Mouse (Mus musculus): ENCODE measurements around the gene 1700024B05Rik. TPM values are rescaled to one million over a fixed set of nuclear protein-coding genes. Genes with fewer than 3 reads are reported as not detected.
"Not testable (repeated sequence)": the region's sequence is repeated elsewhere in the genome, so short reads cannot be mapped to it uniquely, and the experiment has no call there.

The 1700024B05Rik gene
- total RNA-seq (2021), result not detected
- long read RNA-seq, experiment 1, result 0 reads
- long read RNA-seq, experiment 2, result 0 reads

GRCm38 (mm10) chr14:41943695-41944094 is at the start of gene 1700024B05Rik:
Gene 1700024B05Rik (plus strand): TSS chr14:41943995.
- DNase-seq (ENCODE audit: low spot score in 2 of 2), result not testable (repeated sequence)

DNA sequence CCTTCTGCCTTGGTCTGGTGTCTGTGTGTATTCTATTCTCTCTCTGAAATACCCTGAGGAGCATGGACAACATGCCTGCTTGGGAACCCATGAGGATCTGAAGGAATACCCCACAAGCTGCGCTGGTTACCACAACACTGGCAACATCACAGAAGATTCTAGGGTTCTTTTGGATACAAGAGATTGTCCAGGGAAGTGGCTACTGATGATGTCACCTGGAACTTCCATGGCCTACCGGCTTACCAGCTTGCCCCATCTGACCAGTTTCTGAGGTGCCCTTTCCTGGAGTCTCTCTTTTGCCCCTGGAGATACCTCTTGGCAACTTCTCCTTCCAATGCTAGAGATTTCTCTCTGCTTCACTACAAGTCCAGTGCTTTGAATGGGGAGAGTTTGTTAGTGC is 36.6 kb upstream of the 1700024B05Rik start, which contains the start of gene Gm7980:
Gene Gm7980, minus strand, starts transcription at position 101 of the 400 bp plus-strand sequence.
- not testable (repeated sequence) for DNase-seq (ENCODE audit: low spot score in 2 of 2)

GRCm38 (mm10) chr14:41924649-41925048 is 19.1 kb upstream of the 1700024B05Rik start, which contains the start of gene 1700049E17Rik1:
Gene 1700049E17Rik1 (plus strand): TSS chr14:41924949.
- DNase-seq (ENCODE audit: low spot score in 2 of 2), result not testable (repeated sequence)

GRCm38 (mm10) chr14:41964095-41964494 is 20.3 kb downstream of the 1700024B05Rik start:
- DNase-seq (ENCODE audit: low spot score in 2 of 2), result not testable (repeated sequence)

DNA sequence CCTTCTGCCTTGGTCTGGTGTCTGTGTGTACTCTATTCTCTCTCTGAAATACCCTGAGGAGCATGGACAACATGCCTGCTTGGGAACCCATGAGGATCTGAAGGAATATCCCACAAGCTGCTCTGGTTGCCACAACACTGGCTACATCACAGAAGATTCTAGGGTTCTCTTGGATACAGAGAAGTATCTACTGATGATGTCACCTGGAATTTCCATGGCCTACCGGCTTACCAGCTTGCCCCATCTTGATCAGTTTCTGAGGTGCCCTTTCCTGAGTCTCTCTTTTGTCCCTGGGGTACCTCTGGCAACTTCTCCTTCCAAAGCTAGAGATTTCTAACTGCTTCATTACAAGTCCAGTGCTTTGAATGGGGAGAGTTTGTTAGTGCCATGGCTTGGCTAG is 24.0 kb downstream of the 1700024B05Rik start, which contains the start of gene Gm6401:
Gene Gm6401, minus strand, starts transcription at position 101 of the 400 bp plus-strand sequence.
- not testable (repeated sequence) for DNase-seq (ENCODE audit: low spot score in 2 of 2)

DNA sequence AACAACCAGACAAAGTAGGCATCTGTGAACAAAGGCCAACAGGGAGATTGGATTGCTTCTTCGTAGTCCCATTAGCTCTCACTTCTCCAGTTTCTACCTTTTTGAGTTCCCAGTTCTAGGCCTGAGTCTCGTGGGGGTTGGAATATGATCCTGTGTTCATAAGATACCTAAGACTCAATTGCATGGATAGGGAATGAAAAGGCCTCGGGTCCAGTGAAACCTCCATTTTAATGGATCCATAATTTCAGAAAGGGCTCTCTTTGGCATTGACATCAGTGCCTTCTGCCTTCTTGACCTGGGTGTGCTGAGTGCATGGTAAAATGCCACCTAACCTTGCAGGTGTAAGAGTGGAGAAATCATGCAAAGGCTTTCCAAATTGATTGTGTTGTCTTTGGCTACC is 24.8 kb downstream of the 1700024B05Rik start:
- DNase-seq (ENCODE audit: low spot score in 2 of 2), result not testable (repeated sequence)

- not testable (repeated sequence) for DNase-seq (ENCODE audit: low spot score in 2 of 2)
Observed at GRCm38 (mm10) chr14:41983225-41983624, 39.4 kb downstream of the 1700024B05Rik start, which contains the start of gene Gm3543. Gene Gm3543 (minus strand): TSS chr14:41983325.

Other genes with a start within 250 kb of the 1700024B05Rik start
- not detected for gene Gm8068, start 242.1 kb upstream of the 1700024B05Rik start, total RNA-seq (2021)
- not detected for gene Gm7929, start 193.4 kb upstream of the 1700024B05Rik start, total RNA-seq (2021)
- not detected for gene Gm47189, start 171.6 kb upstream of the 1700024B05Rik start, total RNA-seq (2021)
- gene Gm7980, start 36.7 kb upstream of the 1700024B05Rik start, total RNA-seq (2021), result not detected
- not detected for gene 1700049E17Rik1, start 19.0 kb upstream of the 1700024B05Rik start, total RNA-seq (2021)
- not detected for gene Gm6401, start 23.9 kb downstream of the 1700024B05Rik start, total RNA-seq (2021)
- gene Gm3543, start 39.3 kb downstream of the 1700024B05Rik start, total RNA-seq (2021), result not detected
- not detected for gene Gm7951, start 173.4 kb downstream of the 1700024B05Rik start, total RNA-seq (2021)
- gene Gm17027, start 218.6 kb downstream of the 1700024B05Rik start, total RNA-seq (2021), result not detected
- gene Gm3573, start 246.8 kb downstream of the 1700024B05Rik start, total RNA-seq (2021), result not detected